Mouse (Mus musculus): Measurements from ENCODE around the gene Pmf1. TPM values are rescaled to one million over a fixed set of nuclear protein-coding genes. Genes with fewer than 3 reads are reported as not detected.
"Not testable (repeated sequence)": the region's sequence is repeated elsewhere in the genome, so short reads cannot be mapped to it uniquely, and the experiment has no call there.

Pmf1 gene
- polyA plus RNA-seq, 1 experiment, result 117 TPM

DNA sequence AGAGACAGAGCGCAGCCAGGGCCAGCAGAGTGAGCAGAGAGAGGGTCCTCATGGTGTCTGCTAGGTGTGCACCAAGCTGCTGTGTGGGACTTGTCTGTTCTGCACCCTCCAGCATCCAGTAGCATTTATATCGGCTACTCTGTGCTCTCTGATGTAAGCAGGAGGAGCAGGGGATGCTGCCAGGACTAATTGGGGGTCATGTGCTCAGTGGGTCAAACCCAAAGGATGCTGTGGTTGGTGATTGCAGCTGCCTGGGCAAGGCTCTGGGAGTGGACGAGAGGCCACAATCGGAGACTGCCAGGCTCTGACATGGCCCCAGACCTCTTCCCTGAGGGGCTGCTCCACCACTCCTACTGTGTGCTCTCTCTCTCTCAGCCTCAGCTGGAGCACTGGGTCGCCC is 31.5 kb downstream of the Pmf1 start, which contains the start of gene Bglap2:
TSS of gene Bglap2 (minus strand) at position 101 of the 400 bp plus-strand sequence.
- H3ac ChIP-seq (ENCODE audit: control insufficient read depth, insufficient read length, low read depth); H3K4me3 ChIP-seq (ENCODE audit: insufficient read depth, poor library complexity, severe bottlenecking); H3K79me3 ChIP-seq (ENCODE audit: low read depth); H3K27me3 ChIP-seq (ENCODE audit: control insufficient read depth, insufficient read depth, insufficient read length); H3K79me2 ChIP-seq (ENCODE audit: control insufficient read depth, insufficient read depth); H3K36me3 ChIP-seq (ENCODE audit: control insufficient read depth, insufficient read depth): not testable (repeated sequence)

DNA sequence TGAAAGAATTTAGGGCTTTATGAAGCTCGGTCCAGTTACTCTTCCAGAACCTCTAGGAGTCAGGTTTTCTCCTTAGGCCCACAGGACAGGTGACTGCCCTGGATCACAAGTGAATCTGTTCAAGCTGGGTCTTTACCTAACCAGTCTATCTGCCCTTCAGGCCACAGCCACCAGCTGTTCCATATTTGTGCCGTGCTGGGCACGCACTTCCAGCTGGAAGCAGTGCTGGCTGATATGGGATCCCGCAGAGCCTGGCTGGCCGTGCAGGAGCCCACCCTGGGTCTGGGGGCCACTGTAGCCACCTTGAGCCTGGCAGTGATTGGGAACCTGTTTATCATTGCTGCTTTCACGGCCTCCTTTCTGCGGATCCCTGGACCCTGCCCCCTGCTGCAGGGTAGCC is 33.5 kb downstream of the Pmf1 start:
- H3K79me3 ChIP-seq (ENCODE audit: low read depth); H3K79me2 ChIP-seq (ENCODE audit: control insufficient read depth, insufficient read depth); H3ac ChIP-seq (ENCODE audit: control insufficient read depth, insufficient read length, low read depth); H3K36me3 ChIP-seq (ENCODE audit: control insufficient read depth, insufficient read depth); H3K27me3 ChIP-seq (ENCODE audit: control insufficient read depth, insufficient read depth, insufficient read length); H3K4me3 ChIP-seq (ENCODE audit: insufficient read depth, poor library complexity, severe bottlenecking): not testable (repeated sequence)

DNA sequence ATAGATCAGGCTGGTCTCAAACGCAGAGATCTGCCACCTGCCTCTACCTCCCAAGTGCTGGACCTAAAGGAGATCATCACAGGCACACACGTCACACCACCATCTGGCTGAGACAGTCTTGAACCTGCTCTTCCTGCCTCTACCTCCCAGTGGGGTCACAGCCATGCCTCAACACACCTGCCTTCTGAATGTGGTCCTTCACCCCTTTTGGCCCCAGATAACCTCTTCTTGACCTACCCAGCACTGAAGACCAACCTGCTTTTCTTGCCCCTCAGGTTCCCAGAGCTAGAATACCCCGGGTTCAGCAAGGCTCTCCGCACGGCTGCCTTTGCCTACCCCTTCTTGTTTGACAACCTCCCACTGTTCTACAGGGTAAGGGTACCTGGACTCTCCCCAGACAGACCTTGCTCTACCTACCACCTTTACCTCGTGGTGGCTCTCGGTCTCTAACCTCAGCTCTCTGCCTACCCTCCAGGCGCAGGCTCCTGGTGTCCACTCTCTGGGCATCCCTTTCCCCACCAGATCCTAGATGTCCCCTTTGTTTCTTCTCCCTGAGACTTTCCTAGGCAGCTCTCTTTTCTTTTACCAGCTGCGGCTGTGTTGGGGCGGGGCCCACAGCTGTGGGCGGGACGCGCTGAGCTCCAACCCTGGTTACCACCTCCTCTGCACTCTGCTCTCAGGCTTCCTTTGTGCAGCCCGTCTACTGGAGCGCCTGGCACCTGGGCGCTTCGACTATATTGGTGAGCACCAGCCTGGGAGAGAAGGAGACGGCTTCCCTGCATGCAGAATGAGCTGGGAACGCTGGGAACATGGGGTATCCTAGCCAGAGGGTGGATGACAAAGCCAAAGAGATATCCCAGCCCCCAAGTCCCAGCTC is 34.1 kb downstream of the Pmf1 start:
- not testable (repeated sequence) for H3ac ChIP-seq (ENCODE audit: control insufficient read depth, insufficient read length, low read depth); H3K79me2 ChIP-seq (ENCODE audit: control insufficient read depth, insufficient read depth); H3K4me3 ChIP-seq (ENCODE audit: insufficient read depth, poor library complexity, severe bottlenecking); H3K79me3 ChIP-seq (ENCODE audit: low read depth); H3K36me3 ChIP-seq (ENCODE audit: control insufficient read depth, insufficient read depth); H3K27me3 ChIP-seq (ENCODE audit: control insufficient read depth, insufficient read depth, insufficient read length)

DNA sequence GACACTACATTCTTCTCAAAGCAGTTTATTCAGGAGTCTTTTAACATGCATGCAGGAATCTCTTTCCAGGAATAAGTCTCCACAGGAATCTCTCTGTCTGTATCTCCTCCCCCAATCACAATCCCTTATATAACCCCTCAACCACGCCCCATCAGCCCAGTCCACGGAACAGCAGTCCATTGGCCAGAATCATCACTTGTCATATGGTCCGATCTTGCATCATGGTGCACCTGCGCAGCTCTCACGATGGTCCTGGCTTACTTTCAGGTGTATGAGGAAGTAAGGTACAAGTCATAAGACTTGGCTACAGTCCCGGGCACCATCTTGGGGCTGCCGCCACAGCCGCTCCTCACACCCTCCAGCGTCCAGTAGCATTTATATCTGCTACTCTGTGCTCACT is 37.5 kb downstream of the Pmf1 start, which contains the start of gene Bglap3:
TSS of gene Bglap3 (minus strand) at position 101 of the 400 bp plus-strand sequence.
- H3K79me2 ChIP-seq (ENCODE audit: control insufficient read depth, insufficient read depth); H3K79me3 ChIP-seq (ENCODE audit: low read depth); H3ac ChIP-seq (ENCODE audit: control insufficient read depth, insufficient read length, low read depth); H3K4me3 ChIP-seq (ENCODE audit: insufficient read depth, poor library complexity, severe bottlenecking); H3K36me3 ChIP-seq (ENCODE audit: control insufficient read depth, insufficient read depth); H3K27me3 ChIP-seq (ENCODE audit: control insufficient read depth, insufficient read depth, insufficient read length): not testable (repeated sequence)

DNA sequence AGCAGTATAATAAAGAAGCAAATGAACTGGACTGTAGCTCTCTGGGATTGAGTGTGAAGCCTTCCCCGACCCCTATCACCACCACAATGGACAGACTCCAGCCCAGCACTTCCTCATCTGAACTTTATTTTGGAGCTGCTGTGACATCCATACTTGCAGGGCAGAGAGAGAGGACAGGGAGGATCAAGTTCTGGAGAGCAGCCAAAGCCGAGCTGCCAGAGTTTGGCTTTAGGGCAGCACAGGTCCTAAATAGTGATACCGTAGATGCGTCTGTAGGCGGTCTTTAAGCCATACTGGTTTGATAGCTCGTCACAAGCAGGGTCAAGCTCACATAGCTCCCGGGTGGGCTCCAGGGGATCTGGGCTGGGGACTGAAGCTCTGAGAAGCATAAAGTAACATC is 41.6 kb downstream of the Pmf1 start:
- not testable (repeated sequence) for H3K79me3 ChIP-seq (ENCODE audit: low read depth); H3K36me3 ChIP-seq (ENCODE audit: control insufficient read depth, insufficient read depth); H3ac ChIP-seq (ENCODE audit: control insufficient read depth, insufficient read length, low read depth); H3K4me3 ChIP-seq (ENCODE audit: insufficient read depth, poor library complexity, severe bottlenecking); H3K27me3 ChIP-seq (ENCODE audit: control insufficient read depth, insufficient read depth, insufficient read length); H3K79me2 ChIP-seq (ENCODE audit: control insufficient read depth, insufficient read depth)

DNA sequence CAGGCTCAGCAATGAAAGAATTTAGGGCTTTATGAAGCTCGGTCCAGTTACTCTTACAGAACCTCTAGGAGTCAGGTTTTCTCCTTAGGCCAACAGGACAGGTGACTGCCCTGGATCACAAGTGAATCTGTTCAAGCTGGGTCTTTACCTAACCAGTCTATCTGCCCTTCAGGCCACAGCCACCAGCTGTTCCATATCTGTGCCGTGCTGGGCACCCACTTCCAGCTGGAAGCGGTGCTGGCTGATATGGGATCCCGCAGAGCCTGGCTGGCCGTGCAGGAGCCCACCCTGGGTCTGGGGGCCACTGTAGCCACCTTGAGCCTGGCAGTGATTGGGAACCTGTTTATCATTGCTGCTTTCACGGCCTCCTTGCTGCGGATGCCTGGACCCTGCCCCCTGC is 42.6 kb downstream of the Pmf1 start:
- H3K79me3 ChIP-seq (ENCODE audit: low read depth); H3K4me3 ChIP-seq (ENCODE audit: insufficient read depth, poor library complexity, severe bottlenecking); H3K27me3 ChIP-seq (ENCODE audit: control insufficient read depth, insufficient read depth, insufficient read length); H3K36me3 ChIP-seq (ENCODE audit: control insufficient read depth, insufficient read depth); H3ac ChIP-seq (ENCODE audit: control insufficient read depth, insufficient read length, low read depth); H3K79me2 ChIP-seq (ENCODE audit: control insufficient read depth, insufficient read depth): not testable (repeated sequence)

DNA sequence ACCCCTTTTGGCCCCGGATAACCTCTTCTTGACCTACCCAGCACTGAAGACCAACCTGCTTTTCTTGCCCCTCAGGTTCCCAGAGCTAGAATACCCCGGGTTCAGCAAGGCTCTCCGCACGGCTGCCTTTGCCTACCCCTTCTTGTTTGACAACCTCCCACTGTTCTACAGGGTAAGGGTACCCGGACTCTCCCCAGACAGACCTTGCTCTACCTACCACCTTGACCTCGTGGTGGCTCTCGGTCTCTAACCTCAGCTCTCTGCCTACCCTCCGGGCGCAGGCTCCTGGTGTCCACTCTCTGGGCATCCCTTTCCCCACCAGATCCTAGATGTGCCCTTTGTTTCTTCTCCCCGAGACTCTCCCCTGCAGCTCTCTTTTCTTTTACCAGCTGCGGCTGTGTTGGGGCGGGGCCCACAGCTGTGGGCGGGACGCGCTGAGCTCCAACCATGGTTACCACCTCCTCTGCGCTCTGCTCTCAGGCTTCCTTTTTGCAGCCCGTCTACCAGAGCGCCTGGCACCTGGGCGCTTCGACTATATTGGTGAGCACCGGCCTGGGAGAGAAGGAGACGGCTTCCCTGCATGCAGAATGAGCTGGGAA is 43.2 kb downstream of the Pmf1 start:
- H3K36me3 ChIP-seq (ENCODE audit: control insufficient read depth, insufficient read depth), result peaks cover 12% of the 10 kb centered on the region
- H3ac ChIP-seq (ENCODE audit: control insufficient read depth, insufficient read length, low read depth); H3K27me3 ChIP-seq (ENCODE audit: control insufficient read depth, insufficient read depth, insufficient read length); H3K4me3 ChIP-seq (ENCODE audit: insufficient read depth, poor library complexity, severe bottlenecking); H3K79me2 ChIP-seq (ENCODE audit: control insufficient read depth, insufficient read depth); H3K79me3 ChIP-seq (ENCODE audit: low read depth): not testable (repeated sequence)

DNA sequence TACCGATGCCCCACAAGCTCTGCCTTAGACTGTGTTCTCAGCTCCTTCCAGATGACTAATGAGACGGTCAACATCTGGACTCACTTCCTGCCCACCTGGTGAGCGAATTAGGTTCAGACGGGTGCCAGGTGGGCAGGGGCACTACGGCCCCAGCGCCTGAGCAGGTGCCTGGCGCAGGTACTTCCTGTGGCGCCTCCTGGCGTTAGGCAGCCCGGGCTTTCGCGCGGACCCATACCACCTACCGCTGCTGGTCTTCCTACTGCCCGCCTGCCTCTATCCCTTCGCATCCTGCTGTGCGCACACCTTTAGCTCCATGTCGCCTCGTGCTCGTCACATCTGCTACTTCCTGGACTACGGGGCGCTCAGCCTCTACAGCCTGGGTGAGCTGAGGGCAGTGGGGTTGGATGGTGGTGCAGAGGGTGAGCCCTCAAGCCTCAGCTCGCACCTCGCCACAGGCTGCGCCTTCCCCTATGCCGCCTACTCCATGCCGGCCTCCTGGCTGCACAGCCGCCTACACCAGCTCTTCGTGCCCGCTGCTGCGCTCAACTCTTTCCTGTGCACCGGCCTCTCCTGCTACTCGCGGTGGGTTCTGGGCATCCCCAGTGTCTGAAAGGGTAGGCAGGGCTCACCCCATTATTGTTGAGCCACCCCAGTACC is 44.3 kb downstream of the Pmf1 start:
- peaks cover 18% of the 10 kb centered on the region for H3K36me3 ChIP-seq (ENCODE audit: control insufficient read depth, insufficient read depth)
- TF ChIP-seq FOSL1 (IDR thresholded peaks at IDR 0.05; ENCODE audit: insufficient read depth, low read length, poor library complexity, severe bottlenecking) (no peak), CEBPB (IDR thresholded peaks at IDR 0.05; ENCODE audit: low read depth) (no peak), USF1 (IDR thresholded peaks at IDR 0.05; ENCODE audit: low read depth) (no peak), MAX (IDR thresholded peaks at IDR 0.05) (no peak), MYOG (IDR thresholded peaks at IDR 0.05; ENCODE audit: control insufficient read depth, extremely low read depth, insufficient read length) (no peak)
- H3K79me3 ChIP-seq (ENCODE audit: low read depth), result no peaks in the 10 kb centered on the region
- no peaks in the 10 kb centered on the region for H3K79me2 ChIP-seq (ENCODE audit: control insufficient read depth, insufficient read depth)
- H3ac ChIP-seq (ENCODE audit: control insufficient read depth, insufficient read length, low read depth), result no peak overlapping the region
- no peaks in the 10 kb centered on the region for H3K27me3 ChIP-seq (ENCODE audit: control insufficient read depth, insufficient read depth, insufficient read length)
- H3K4me3 ChIP-seq (ENCODE audit: insufficient read depth, poor library complexity, severe bottlenecking), result no peak overlapping the region
